Mouse (Mus musculus) hindbrain, postnatal 0 days (tissue): ENCODE data around the gene Igf2r. TPM values are rescaled to one million over a fixed set of nuclear protein-coding genes. Genes with fewer than 3 reads are reported as not detected.

Experiments used
- ATAC-seq: fragments of 200-750 bp; cut with Nextera tagmentation; 2 replicates; pipeline ENCODE4 v1.8.0; 2017; ENCODE audit warnings: mild to moderate bottlenecking, moderate TSS enrichment, moderate library complexity
- DNase-seq: peaks from one replicate; pipeline ENCODE4 v3.0.0-alpha.2; 2015; ENCODE audit warnings: low spot score
- H3K27ac ChIP-seq: fragments of 300-500 bp; sonication (generic); 2 replicates; pipeline ENCODE4 v1.5.1; 2014; ENCODE audit warnings: mild to moderate bottlenecking
- H3K27me3 ChIP-seq: fragments of 300-500 bp; sonication (generic); 2 replicates; pipeline ENCODE4 v1.6.1; 2014; ENCODE audit warnings: low read length, mixed read lengths; ENCODE audit not compliant: insufficient read depth
- H3K36me3 ChIP-seq: fragments of 300-500 bp; sonication (generic); 2 replicates; pipeline ENCODE4 v1.6.1; 2014; ENCODE audit warnings: low read length, mixed read lengths; ENCODE audit not compliant: insufficient read depth
- H3K4me1 ChIP-seq: fragments of 300-500 bp; sonication (generic); 2 replicates; pipeline ENCODE4 v1.6.1; 2014; ENCODE audit warnings: antibody characterized with exemption, low read length, mixed read lengths; ENCODE audit not compliant: insufficient read depth
- H3K4me2 ChIP-seq: fragments of 300-500 bp; sonication (generic); 2 replicates; pipeline ENCODE4 v1.6.1; 2014; ENCODE audit warnings: low read depth, mild to moderate bottlenecking, low read length, moderate library complexity, mixed read lengths
- H3K4me3 ChIP-seq: fragments of 300-500 bp; sonication (generic); 2 replicates; pipeline ENCODE4 v1.5.1; 2014; ENCODE audit warnings: low read length
- H3K9ac ChIP-seq: fragments of 300-500 bp; sonication (generic); replicated peaks from 2 replicates; pipeline ENCODE4 v1.6.1; 2014; ENCODE audit warnings: mild to moderate bottlenecking, low read length, moderate library complexity, mixed read lengths
- H3K9me3 ChIP-seq: fragments of 300-500 bp; sonication (generic); 2 replicates; pipeline ENCODE4 v1.6.1; 2016; ENCODE audit warnings: low read length, mixed read lengths
- CTCF ChIP-seq: IDR thresholded peaks from 2 replicates; pipeline ENCODE4 v1.5.1; 2016; ENCODE audit warnings: antibody characterized with exemption, control low read depth, low read depth
- WGBS: fragments of 180-500 bp; shearing (Covaris S2); extraction: QIAGEN DNeasy Blood & Tissue Kit; methylation state at CpG from one replicate; pipeline ENCODE4 v1.1.7; 2014; 5-methylcytosine and 5-hydroxymethylcytosine counted together
- polyA plus RNA-seq: library from polyadenylated mRNA; unstranded; fragments of >200 nt; fragmentation: Nextera tagmentation; extraction: Ambion mirVana; gene quantifications from 2 replicates; pipeline ENCODE4 v1.2.1, GENCODE M21; 2015
- total RNA-seq: library from RNA; depleted of rRNA; stranded (reverse); fragments of >200 nt; gene quantifications from 2 replicates; pipeline ENCODE4 v1.2.3, GENCODE M21; 2014

Igf2r gene
- total and polyA plus RNA-seq, 2 experiments from 2014 or later, result 4.7 to 30.7 TPM

DNA sequence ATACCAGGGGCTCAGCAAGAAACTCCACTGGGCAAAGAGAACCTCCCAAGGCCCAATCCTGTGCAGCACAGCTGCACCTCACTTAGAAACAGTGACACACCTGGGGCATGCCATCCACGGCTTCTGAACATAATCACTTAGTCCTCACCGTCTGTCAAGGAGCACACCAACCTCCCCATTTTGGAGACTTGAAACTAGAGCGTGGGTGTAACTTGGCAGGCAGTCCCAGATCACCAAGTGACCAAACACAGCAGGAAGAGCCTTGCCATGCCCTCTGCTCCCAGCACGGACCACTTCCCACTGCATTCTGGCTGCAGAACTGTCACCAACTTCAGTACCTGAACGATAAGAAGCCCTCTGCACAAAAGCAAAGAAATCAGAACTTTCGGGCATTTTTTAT is 12.3 kb downstream of the Igf2r start:
- ATAC-seq, result no peak
- no peak overlapping the region for H3K4me3 ChIP-seq
- 80% methylated on average over 6 of the region's 6 CpGs for WGBS

DNA sequence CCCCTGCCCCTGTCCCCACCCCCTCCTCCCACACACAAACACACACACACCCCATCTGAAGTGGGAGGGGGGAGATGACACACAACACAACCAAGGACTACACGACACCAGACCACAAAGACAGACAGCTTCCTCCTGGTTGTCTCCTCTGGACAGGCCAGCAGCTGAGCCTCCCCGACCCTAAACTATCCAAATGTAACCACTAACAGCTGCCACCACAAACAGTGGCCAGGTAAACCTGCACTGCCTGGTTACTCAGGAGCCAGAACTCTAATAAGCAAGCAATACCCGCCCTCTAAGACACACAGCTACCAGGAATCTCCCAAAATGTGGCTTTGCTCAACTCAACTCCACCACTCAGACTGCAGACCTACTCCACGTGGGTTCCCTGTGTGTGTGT is 13.5 kb downstream of the Igf2r start:
- H3K9me3 ChIP-seq, result no peaks in the 10 kb centered on the region
- H3K27ac ChIP-seq, result no peak overlapping the region
- WGBS, result 81% methylated on average over 4 of the region's 4 CpGs
- H3K4me1 ChIP-seq, result no peaks in the 10 kb centered on the region; the same call in none of the 2 replicates
- no peak overlapping the region for H3K9ac ChIP-seq
- H3K36me3 ChIP-seq, result no peaks in the 10 kb centered on the region
- no peak overlapping the region for H3K4me3 ChIP-seq
- H3K27me3 ChIP-seq, result no peaks in the 10 kb centered on the region
- no peak for ATAC-seq
- no peak for TF ChIP-seq CTCF
- no peak overlapping the region for H3K4me2 ChIP-seq
- DNase-seq, result no peak

More for the DNA sequence above, 12.3 kb downstream of the Igf2r start:
- no peak for TF ChIP-seq CTCF
- no peaks in the 10 kb centered on the region for H3K27me3 ChIP-seq
- no peak overlapping the region for H3K4me2 ChIP-seq
- no peaks in the 10 kb centered on the region; the same call in none of the 2 replicates for H3K4me1 ChIP-seq
- H3K27ac ChIP-seq, result no peak overlapping the region
- DNase-seq, result no peak
- no peaks in the 10 kb centered on the region for H3K36me3 ChIP-seq
- H3K9ac ChIP-seq, result no peak overlapping the region
- H3K9me3 ChIP-seq, result no peaks in the 10 kb centered on the region

GRCm38 (mm10) chr17:12755146-12755545 is 14.3 kb downstream of the Igf2r start:
- 77% methylated on average over 4 of the region's 4 CpGs for WGBS
- no peak overlapping the region for H3K27ac ChIP-seq
- ATAC-seq, result no peak

DNA sequence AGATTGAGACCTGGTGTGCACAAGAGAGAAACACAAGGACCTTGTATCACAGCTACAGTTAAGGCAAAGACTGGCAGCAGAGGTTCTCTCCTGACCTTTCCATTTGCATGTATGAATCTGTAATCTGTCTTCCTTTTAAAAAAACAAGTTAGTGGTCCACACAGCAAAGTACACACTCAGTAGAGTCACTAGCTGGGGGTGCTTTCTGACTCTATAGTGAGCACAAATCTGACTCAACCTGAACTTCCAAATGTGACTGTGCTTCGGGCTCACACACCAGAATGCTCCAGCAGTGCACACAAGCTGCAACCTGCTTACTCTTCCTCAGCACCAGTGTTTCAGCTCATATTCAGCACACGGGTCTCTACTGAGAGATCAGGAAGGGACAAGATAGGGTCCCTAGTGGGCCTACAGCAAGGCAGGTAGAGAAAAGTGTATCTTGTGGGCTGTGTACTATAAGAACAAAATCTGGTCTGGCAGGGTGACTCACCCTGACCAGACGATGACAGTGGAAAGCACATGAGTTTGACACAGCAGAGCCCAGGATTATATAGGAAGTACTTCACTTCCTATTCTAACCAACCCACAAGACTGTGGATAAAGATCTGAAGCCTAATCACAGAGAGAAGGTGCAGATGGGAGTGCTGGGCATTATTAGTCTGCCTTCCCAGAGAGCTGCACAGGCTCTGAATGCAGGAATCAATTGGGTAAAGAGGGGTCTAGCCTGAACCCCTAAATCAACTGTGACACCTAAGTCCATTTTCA is 15.0 kb downstream of the Igf2r start:
- H3K4me3 ChIP-seq, result no peak overlapping the region
- no peak overlapping the region for H3K9ac ChIP-seq
- TF ChIP-seq CTCF, result no peak
- 85% methylated on average over 3 of the region's 3 CpGs for WGBS
- H3K27ac ChIP-seq, result no peak overlapping the region
- H3K4me2 ChIP-seq, result no peak overlapping the region
- ATAC-seq, result no peak
- no peaks in the 10 kb centered on the region; the same call in none of the 2 replicates for H3K4me1 ChIP-seq
- H3K27me3 ChIP-seq, result no peaks in the 10 kb centered on the region
- no peaks in the 10 kb centered on the region for H3K9me3 ChIP-seq
- H3K36me3 ChIP-seq, result no peaks in the 10 kb centered on the region
- DNase-seq, result no peak

More at GRCm38 (mm10) chr17:12755146-12755545, 14.3 kb downstream of the Igf2r start:
- no peak overlapping the region for H3K4me2 ChIP-seq
- no peaks in the 10 kb centered on the region for H3K27me3 ChIP-seq
- DNase-seq, result no peak
- H3K4me3 ChIP-seq, result no peak overlapping the region
- no peak overlapping the region for H3K9ac ChIP-seq
- no peaks in the 10 kb centered on the region; the same call in none of the 2 replicates for H3K4me1 ChIP-seq
- no peaks in the 10 kb centered on the region for H3K9me3 ChIP-seq
- TF ChIP-seq CTCF, result no peak
- no peaks in the 10 kb centered on the region for H3K36me3 ChIP-seq

GRCm38 (mm10) chr17:12753050-12753449 is 16.4 kb downstream of the Igf2r start:
- Histone ChIP-seq H3K36me3 (no peaks in the 10 kb centered on the region; the same call in 1 of the 2 replicates), H3K9ac (no peak overlapping the region), H3K27ac (no peak overlapping the region), H3K9me3 (no peaks in the 10 kb centered on the region), H3K4me1 (no peaks in the 10 kb centered on the region; the same call in 1 of the 2 replicates), H3K4me3 (no peak overlapping the region), H3K27me3 (no peaks in the 10 kb centered on the region), H3K4me2 (no peak overlapping the region)
- WGBS, result 80% methylated on average over 4 of the region's 4 CpGs
- DNase-seq, result no peak
- ATAC-seq, result no peak
- TF ChIP-seq CTCF, result no peak

GRCm38 (mm10) chr17:12751641-12752040 is 17.8 kb downstream of the Igf2r start:
- no peak overlapping the region for H3K27ac ChIP-seq
- 79% methylated on average over 4 of the region's 4 CpGs for WGBS

DNA sequence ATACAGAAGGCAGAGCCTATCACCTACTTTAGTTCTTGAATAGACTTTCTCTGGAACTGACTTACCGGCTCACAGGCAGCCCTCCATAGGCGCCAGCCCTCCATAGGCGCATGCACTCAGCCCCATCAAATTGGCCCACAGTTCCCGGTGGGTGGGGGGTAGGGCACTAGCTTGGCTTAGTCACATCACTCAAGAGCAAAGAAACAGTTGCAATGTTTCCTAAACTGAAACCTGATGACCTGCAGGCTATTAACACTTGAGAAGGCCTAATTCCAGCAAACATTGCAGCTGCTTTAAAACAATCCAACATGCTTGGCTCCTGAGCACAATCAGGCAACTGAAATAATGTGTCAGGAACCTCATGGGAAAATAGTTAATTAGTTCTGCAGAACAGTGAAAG is 18.2 kb downstream of the Igf2r start:
- no peak overlapping the region for H3K4me3 ChIP-seq
- 51% methylated on average over 4 of the region's 4 CpGs for WGBS

More at GRCm38 (mm10) chr17:12751641-12752040, 17.8 kb downstream of the Igf2r start:
- ATAC-seq (no peak), DNase-seq (no peak)
- Histone ChIP-seq H3K4me1 (no peaks in the 10 kb centered on the region), H3K4me2 (no peak overlapping the region), H3K4me3 (no peak overlapping the region), H3K36me3 (no peaks in the 10 kb centered on the region; the same call in 1 of the 2 replicates), H3K9ac (no peak overlapping the region), H3K27me3 (no peaks in the 10 kb centered on the region), H3K9me3 (no peaks in the 10 kb centered on the region)
- no peak for TF ChIP-seq CTCF

More for the DNA sequence above, 18.2 kb downstream of the Igf2r start:
- no peaks in the 10 kb centered on the region for H3K27me3 ChIP-seq
- no peak overlapping the region for H3K4me2 ChIP-seq
- no peaks in the 10 kb centered on the region for H3K4me1 ChIP-seq
- no peak for TF ChIP-seq CTCF
- no peak for ATAC-seq
- DNase-seq, result no peak
- no peaks in the 10 kb centered on the region; the same call in 1 of the 2 replicates for H3K36me3 ChIP-seq
- H3K9ac ChIP-seq, result no peak overlapping the region
- 0 out of 2 replicates have a peak overlapping the region, but pooled peaks have one; percentile 22 for H3K27ac ChIP-seq
- no peaks in the 10 kb centered on the region for H3K9me3 ChIP-seq
